Mouse (Mus musculus): Measurements from ENCODE around the gene Tceal1. TPM values are rescaled to one million over a fixed set of nuclear protein-coding genes. Genes with fewer than 3 reads are reported as not detected.
"Not testable (repeated sequence)": the region's sequence is repeated elsewhere in the genome, so short reads cannot be mapped to it uniquely, and the experiment has no call there.

The Tceal1 gene
- 0.96 and 0.97 TPM in 2 replicates for polyA plus RNA-seq (2015; fragmentation: Nextera tagmentation; extraction: Ambion mirVana)

GRCm38 (mm10) chrX:136707446-136708167 is at the start of gene Tceal1:
Tceal1 (plus strand) TSS chrX:136707982.
- WGBS (ENCODE audit: insufficient replicate concordance): 22% methylated on average over 15 of the region's 15 CpGs

GRCm38 (mm10) chrX:136666281-136666706 is 41.5 kb upstream of the Tceal1 start:
- no peak overlapping the region; the same call in 1 of the 2 replicates for H3K4me3 ChIP-seq (ENCODE audit: low read depth, low read length)
- ATAC-seq (no peak), DNase-seq (peak; percentile 10)
- no peak overlapping the region for H3K9ac ChIP-seq (replicated peaks)
- 31% methylated on average over 20 of the region's 20 CpGs for WGBS (ENCODE audit: insufficient replicate concordance)
- peak overlapping the region; percentile 40 for H3K4me2 ChIP-seq (ENCODE audit: low read depth, low read length)
- H3K9me3 ChIP-seq (ENCODE audit: low read length): no peaks in the 10 kb centered on the region
- TF ChIP-seq CTCF (IDR thresholded peaks at IDR 0.05; ENCODE audit: low read depth) (no peak), EP300 (IDR thresholded peaks at IDR 0.05; ENCODE audit: low read depth) (no peak)
- no peaks in the 10 kb centered on the region for H3K36me3 ChIP-seq (replicated peaks; ENCODE audit: insufficient read depth, low read length)
- H3K27me3 ChIP-seq (ENCODE audit: insufficient read depth, low read length): peaks cover 8% of the 10 kb centered on the region
- no peak overlapping the region for H3K27ac ChIP-seq (ENCODE audit: low read depth)
- no peaks in the 10 kb centered on the region for H3K4me1 ChIP-seq (ENCODE audit: insufficient read depth)

More at GRCm38 (mm10) chrX:136707446-136708167, at the start of gene Tceal1:
- Histone ChIP-seq H3K36me3 (replicated peaks; ENCODE audit: insufficient read depth, low read length) (no peaks in the 10 kb centered on the region), H3K4me1 (ENCODE audit: insufficient read depth) (no peaks in the 10 kb centered on the region), H3K9ac (replicated peaks) (peak within 1 kb of the TSS; percentile 64), H3K27ac (ENCODE audit: low read depth) (0 out of 2 replicates have a peak within 1 kb of the TSS, but pooled peaks have one; percentile 16), H3K27me3 (ENCODE audit: insufficient read depth, low read length) (peaks cover 7% of the 10 kb centered on the region; the same call in 1 of the 2 replicates), H3K4me2 (ENCODE audit: low read depth, low read length) (peak within 1 kb of the TSS; percentile 67), H3K9me3 (ENCODE audit: low read length) (no peaks in the 10 kb centered on the region), H3K4me3 (ENCODE audit: low read depth, low read length) (peak within 1 kb of the TSS; percentile 50)
- DNase-seq (peak; percentile 37), ATAC-seq (peak; percentile 77)
- TF ChIP-seq EP300 (IDR thresholded peaks at IDR 0.05; ENCODE audit: low read depth): no peak

GRCm38 (mm10) chrX:136666762-136667464 is 40.9 kb upstream of the Tceal1 start:
- not testable (repeated sequence) for H3K4me3 ChIP-seq (ENCODE audit: low read depth, low read length); H3K36me3 ChIP-seq (replicated peaks; ENCODE audit: insufficient read depth, low read length); H3K27ac ChIP-seq (ENCODE audit: low read depth); H3K9ac ChIP-seq (replicated peaks); H3K9me3 ChIP-seq (ENCODE audit: low read length); H3K27me3 ChIP-seq (ENCODE audit: insufficient read depth, low read length); ATAC-seq; H3K4me1 ChIP-seq (ENCODE audit: insufficient read depth)
- DNase-seq: peak; percentile 10
- 26% methylated on average over 24 of the region's 24 CpGs for WGBS (ENCODE audit: insufficient replicate concordance)
- H3K4me2 ChIP-seq (ENCODE audit: low read depth, low read length): peak overlapping the region; percentile 40

- WGBS (ENCODE audit: insufficient replicate concordance): 65% methylated on average over 2 of the region's 2 CpGs
- Histone ChIP-seq H3K27me3 (ENCODE audit: insufficient read depth, low read length) (peaks cover 8% of the 10 kb centered on the region), H3K4me2 (ENCODE audit: low read depth, low read length) (no peak overlapping the region), H3K4me1 (ENCODE audit: insufficient read depth) (no peaks in the 10 kb centered on the region), H3K4me3 (ENCODE audit: low read depth, low read length) (no peak overlapping the region), H3K36me3 (replicated peaks; ENCODE audit: insufficient read depth, low read length) (no peaks in the 10 kb centered on the region), H3K9me3 (ENCODE audit: low read length) (no peaks in the 10 kb centered on the region), H3K9ac (replicated peaks) (no peak overlapping the region), H3K27ac (ENCODE audit: low read depth) (no peak overlapping the region)
- ATAC-seq (no peak), DNase-seq (no peak)
- TF ChIP-seq EP300 (IDR thresholded peaks at IDR 0.05; ENCODE audit: low read depth): no peak
- TF ChIP-seq CTCF (IDR thresholded peaks at IDR 0.05; ENCODE audit: low read depth): no peak
These were observed 39.0 kb upstream of the Tceal1 start for GRCm38 (mm10) chrX:136668794-136669193.

- H3K4me1 ChIP-seq (ENCODE audit: insufficient read depth): no peaks in the 10 kb centered on the region
- no peaks in the 10 kb centered on the region for H3K36me3 ChIP-seq (replicated peaks; ENCODE audit: insufficient read depth, low read length)
- ATAC-seq (no peak), DNase-seq (no peak)
- H3K4me2 ChIP-seq (ENCODE audit: low read depth, low read length): no peak overlapping the region
- H3K27ac ChIP-seq (ENCODE audit: low read depth): no peak overlapping the region
- WGBS (ENCODE audit: insufficient replicate concordance): 40% methylated on average over 3 of the region's 3 CpGs
- H3K27me3 ChIP-seq (ENCODE audit: insufficient read depth, low read length): no peaks in the 10 kb centered on the region; the same call in 1 of the 2 replicates
- TF ChIP-seq CTCF (IDR thresholded peaks at IDR 0.05; ENCODE audit: low read depth) (no peak), EP300 (IDR thresholded peaks at IDR 0.05; ENCODE audit: low read depth) (no peak)
- no peak overlapping the region for H3K9ac ChIP-seq (replicated peaks)
- H3K9me3 ChIP-seq (ENCODE audit: low read length): no peaks in the 10 kb centered on the region
- H3K4me3 ChIP-seq (ENCODE audit: low read depth, low read length): no peak overlapping the region
These were observed 26.8 kb upstream of the Tceal1 start for GRCm38 (mm10) chrX:136680989-136681388.

GRCm38 (mm10) chrX:136691606-136692293 is 16.0 kb upstream of the Tceal1 start:
- 54% methylated on average over 3 of the region's 3 CpGs for WGBS (ENCODE audit: insufficient replicate concordance)
- not testable (repeated sequence) for H3K27me3 ChIP-seq (ENCODE audit: insufficient read depth, low read length); H3K4me3 ChIP-seq (ENCODE audit: low read depth, low read length); ATAC-seq; H3K4me1 ChIP-seq (ENCODE audit: insufficient read depth); H3K36me3 ChIP-seq (replicated peaks; ENCODE audit: insufficient read depth, low read length); DNase-seq; H3K9ac ChIP-seq (replicated peaks); H3K27ac ChIP-seq (ENCODE audit: low read depth); H3K9me3 ChIP-seq (ENCODE audit: low read length); H3K4me2 ChIP-seq (ENCODE audit: low read depth, low read length)
